Mouse (Mus musculus) heart, adult 10 weeks (tissue): ENCODE data around the gene Gin1. TPM values are rescaled to one million over a fixed set of nuclear protein-coding genes. Genes with fewer than 3 reads are reported as not detected.

Source experiments
- polyA plus RNA-seq: library from polyadenylated mRNA; stranded (reverse); fragments of 350-450 nt; fragmentation: Illumina TruSeq; extraction: RNeasy Lipid Tissue Mini Kit (QIAGEN cat#74804); gene quantifications from one replicate; pipeline ENCODE4 v1.2.3, GENCODE M21; 2014; ENCODE audit warnings: low read depth, low replicate concordance

The Gin1 gene
- 12.2 TPM for polyA plus RNA-seq

GRCm38 (mm10) chr1:97769904-97770753 is at the start of gene Gin1, which contains the start of gene Ppip5k2:
Gene Gin1 (plus strand): TSS chr1:97770172.
Gene Ppip5k2 (minus strand): TSS chr1:97770411.

Other genes starting within 250 kb of the Gin1 start
- 3.3 TPM for gene D1Ertd622e, start 108.1 kb upstream of the Gin1 start, polyA plus RNA-seq
- gene Ppip5k2, start 239 bp downstream of the Gin1 start, polyA plus RNA-seq: 86.9 TPM